Mouse (Mus musculus) right cerebral cortex, postnatal 25 days (tissue): ENCODE data around the gene Ermard.
A peak's percentile ranks its signal among the peaks of the same experiment; 100 is the strongest.

Experiments
- DNase-seq: peaks from one replicate; pipeline ENCODE4 v3.0.0; 2022

Gene Ermard

DNA sequence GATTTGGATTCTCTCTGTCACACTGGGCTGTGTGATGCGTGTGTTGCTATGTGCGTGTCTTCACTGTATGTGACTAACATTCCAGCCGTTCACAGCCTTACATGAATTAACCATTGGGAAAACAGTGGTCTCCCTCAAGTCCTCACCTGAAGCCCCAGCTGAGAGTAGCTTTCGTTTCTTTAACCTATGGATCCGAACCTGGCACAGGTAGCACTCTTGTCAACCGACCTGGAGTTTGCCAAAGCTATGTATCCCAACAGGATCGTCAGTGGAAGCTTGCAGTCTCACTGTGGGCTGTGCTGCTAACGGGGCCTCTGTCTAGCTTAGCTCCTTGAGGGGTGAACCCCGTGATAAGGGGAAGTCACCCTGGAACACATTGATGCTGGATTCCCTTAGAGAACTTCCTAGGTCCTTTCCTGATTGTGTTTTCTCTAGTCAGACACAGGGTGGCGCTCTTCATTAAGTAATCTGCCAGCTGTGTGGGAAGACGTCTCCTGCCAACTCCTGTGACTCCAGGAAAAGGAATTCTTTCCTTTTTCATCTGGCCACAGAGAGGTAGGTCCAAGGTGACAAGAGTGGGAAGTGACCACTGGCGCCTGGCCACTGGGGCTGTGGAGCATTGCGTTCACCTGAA lies 24.5 kb downstream of the Ermard start:
- peak; percentile 70 for DNase-seq

GRCm38 (mm10) chr17:15066066-15066465 lies 25.1 kb downstream of the Ermard start:
- no peak for DNase-seq

GRCm38 (mm10) chr17:15066911-15067310 lies 25.9 kb downstream of the Ermard start:
- no peak for DNase-seq

DNA sequence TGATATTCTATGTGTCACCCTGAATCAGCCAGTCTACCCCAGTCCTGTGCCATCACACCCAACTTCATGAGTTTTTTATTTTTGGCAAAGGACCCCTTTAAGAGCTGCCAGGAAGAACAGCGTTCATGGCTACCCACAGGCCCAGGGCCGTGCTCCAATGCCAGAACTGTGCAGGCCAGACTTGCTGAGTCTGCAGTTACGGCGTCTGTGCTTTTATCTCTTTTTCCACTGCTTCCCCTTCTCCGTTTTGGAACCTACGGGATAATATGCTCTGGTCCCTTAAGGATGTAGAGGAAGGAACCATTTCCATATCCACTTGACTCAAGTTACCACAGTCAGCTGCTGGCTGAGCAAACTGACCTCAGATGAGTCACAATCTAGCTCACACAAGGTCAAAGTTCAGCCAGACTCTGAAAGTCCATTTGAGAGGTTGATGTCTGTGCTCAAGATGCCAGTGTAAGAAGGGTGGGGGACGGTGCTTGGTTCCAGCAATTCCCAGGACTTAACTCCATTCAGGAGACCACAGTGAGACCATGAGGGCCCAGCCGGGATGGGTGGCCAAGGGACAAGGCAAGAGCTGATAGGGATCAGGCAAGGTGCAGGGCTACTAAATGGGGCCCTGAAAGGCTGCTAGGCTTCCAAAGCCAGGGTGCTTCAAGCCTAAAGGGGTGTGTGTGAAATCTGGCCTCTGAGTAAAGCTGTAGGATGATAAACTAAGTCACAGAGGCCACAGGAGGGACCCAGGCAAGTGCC lies 27.2 kb downstream of the Ermard start:
- no peak for DNase-seq

DNA sequence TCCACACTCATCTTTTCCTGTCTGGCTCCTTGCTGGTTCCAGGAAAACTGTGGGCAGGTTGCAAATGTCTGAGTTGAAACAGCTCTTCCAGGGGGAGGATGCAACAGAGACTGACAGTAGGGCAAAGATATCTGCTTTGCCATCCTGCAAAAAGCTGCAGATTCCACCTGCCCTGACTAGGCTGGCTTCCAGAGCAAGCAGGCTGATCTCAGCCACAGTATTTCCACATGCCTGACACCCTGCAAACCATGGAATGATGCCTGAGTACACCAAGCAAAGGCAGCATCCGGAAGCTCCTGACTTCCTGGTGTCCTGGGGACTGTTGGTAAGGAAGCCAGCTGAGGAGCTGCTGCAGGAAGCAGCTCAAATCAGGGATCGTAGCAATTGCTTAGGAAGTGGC lies 28.1 kb downstream of the Ermard start:
- no peak for DNase-seq

DNA sequence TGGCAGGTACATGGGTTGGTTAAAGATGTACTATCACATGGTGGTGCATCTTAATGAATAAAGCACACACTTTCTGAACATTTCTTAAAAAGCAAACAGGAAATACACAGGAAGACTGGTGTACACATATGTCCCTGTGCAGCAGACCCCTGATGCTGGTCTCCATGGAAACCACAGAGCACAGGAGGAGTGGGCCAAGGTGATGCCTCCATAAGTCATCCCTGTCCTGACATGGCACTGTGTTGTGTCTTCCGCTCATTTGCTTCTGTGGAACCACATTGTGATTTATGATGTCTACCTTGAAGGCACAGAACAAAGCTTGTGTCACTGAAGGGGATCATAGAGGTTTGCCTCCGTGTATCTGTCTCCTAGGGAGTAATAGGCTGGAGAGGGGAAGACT lies 31.2 kb downstream of the Ermard start:
- DNase-seq, result no peak

DNA sequence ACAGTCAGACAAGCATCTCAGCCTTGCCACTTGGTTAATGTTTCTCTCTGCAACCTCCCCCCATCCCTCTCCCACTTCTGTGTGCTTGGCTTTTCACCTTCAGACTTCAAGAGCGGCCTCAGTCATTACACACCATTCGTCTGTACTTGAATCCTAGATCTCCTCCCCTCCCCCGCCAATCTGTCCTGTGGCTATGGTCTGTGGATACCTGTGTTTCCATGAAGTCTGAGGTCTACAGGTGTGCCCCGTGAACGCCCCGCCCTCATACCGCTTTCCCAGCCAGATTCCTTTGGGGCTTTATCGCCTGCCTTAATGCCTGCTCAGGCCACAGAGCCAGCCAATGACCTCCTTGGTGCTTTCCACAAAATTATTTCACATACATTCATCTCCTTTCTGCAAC lies 34.0 kb downstream of the Ermard start:
- no peak for DNase-seq

- DNase-seq, result no peak
Observed at GRCm38 (mm10) chr17:15077536-15077935, 36.5 kb downstream of the Ermard start.

- DNase-seq, result no peak
Observed at GRCm38 (mm10) chr17:15084226-15084848, 43.3 kb downstream of the Ermard start.

DNA sequence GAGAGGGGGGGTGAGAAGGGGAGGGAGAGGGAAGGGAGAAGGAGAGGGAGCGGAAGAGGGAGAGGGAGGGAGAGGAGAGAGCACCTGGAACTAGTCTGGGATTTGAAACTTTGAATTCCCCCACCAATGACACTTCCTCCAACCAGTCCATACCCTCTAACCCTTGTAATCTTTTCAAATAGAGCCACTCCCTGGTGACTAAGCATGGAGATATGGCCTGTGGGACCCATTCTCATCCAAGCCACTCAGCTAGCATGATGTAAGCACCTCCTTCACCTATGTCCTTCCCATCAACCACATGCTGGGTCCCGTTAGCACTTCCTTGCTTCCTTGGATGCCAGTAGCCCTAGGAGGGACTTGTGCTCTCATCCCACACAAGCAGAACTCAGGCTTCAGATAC lies 44.0 kb downstream of the Ermard start:
- DNase-seq, result no peak

- DNase-seq, result no peak
Observed at GRCm38 (mm10) chr17:15088166-15088565, 47.2 kb downstream of the Ermard start.

DNA sequence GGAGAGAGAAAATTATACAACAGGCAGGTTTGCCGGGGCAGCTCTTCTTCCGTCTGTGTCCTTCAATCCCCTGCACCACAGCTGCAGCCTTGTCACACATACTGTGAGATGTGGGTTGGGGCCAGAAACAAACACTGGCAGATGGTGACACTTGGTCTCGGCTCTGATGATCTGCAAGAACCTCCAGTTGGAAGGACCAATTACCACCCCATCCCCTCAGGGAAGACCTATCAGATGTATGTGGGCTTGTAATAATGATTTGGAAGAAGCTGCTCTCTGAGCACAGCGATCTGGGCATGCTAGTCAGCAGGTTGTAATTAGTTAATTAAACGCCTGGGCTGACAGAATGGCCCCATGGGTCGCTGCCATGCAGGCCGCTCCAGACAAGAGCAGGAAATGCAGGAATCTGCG lies 47.6 kb downstream of the Ermard start:
- DNase-seq, result no peak

GRCm38 (mm10) chr17:15091739-15092138 lies 50.7 kb downstream of the Ermard start:
- DNase-seq, result no peak

DNA sequence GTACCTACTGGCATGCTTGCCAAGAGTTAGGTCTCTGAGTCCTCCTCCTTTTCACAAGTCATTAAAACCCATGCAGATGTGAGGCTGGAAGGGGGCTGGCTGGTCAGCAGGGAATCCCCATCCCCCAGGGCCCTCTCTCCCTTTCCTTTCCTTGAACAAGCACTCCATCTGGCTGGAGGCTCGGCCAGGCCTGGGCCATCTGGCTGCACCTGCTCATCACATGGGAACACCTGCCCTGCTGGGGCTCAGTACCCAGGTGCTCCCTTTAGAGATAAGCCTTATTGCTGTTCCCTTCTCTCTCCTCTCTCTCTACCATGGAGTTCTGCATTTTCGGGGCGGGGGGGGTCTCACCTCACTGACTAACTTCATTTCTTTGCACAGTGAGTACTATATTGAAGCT lies 52.5 kb downstream of the Ermard start:
- DNase-seq, result no peak

DNA sequence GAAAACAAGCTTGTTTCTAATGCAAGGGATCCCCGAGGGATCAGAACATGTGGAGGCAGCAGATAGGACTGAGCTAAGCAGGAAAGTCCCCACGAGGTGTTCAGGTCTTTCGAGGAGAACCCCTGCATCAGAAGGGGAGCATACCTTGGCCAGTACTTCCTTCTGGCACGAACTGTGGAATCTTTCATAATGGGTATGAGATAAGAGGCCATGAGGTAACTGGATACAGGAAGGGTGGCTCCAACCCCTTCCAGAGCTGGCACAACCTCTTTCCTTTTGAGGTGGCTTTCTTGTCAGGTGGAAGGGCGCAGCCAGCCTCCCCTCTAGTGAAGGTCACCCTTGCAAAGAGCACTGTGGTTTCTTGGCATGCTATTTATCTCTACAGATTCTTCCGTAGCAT lies 55.8 kb downstream of the Ermard start:
- DNase-seq, result no peak

GRCm38 (mm10) chr17:15098677-15099076 lies 57.7 kb downstream of the Ermard start:
- no peak for DNase-seq

- DNase-seq, result no peak
Observed at GRCm38 (mm10) chr17:15101355-15101754, 60.3 kb downstream of the Ermard start.

- no peak for DNase-seq
Observed at GRCm38 (mm10) chr17:15107143-15107649, 66.2 kb downstream of the Ermard start.

DNA sequence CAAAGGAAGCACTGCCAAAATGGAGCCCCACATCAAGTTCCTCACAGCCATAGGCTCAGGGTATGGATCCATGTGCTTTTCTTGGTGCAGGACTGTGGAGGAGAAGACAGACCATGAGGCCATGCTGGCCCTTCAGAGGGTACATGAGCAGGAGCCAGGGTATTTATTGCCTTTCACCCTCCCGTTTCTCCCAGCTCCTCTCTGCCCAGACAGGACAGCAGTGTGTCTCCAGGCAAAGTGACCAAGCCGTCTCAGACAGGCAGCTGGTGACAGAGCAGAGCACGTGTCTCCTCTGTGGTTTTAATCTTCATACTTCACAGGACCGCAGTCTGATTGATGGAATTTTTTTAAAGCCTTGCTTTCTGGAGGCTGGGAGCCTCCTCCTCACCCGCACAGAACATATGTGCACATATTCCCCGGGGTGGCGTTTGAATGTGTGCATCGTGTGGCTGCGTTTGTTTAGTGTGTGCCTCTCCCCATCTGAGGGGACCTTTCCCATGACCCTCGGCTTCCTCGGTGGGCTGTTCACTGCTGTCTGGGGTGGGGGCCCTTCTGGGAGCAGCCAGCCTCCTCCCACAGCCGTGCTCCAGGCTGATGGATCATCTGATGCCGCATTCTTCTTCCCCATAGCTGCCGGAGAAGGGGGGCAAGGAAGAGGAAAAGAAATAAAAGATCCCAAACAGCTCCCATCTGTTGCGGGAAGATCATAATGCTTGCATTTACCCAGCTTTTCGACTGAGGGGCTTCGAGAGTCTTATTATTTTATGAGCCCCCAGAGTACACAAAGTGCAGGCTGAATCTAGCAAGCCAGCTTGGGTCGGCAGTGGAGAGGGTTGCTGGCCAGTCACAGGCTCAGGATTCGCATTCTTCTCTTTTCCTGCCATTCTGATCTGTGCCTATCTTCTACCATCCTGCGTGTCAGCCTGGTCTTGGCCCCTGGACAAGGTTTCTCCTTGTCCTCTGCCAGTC lies 67.7 kb downstream of the Ermard start:
- DNase-seq, result peak; percentile 33

DNA sequence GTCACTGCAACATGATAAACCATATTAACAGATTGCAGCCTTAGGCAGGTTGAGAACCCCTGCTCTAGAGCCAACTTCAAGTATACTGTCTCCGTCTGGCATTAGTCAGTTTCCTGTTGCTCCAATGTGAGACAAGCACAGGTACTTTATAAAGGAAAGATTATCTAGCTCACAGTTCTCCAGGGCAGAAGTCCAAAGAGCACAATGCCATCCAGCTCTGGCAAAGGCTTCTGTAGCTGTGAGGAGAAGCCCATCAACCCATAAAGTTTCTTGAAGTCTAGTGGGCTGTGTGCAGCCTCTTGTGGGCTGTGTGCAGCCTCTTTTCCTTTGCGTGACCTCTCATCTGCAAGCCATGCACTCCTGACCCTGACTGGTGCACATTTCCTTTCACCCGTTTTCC lies 74.5 kb downstream of the Ermard start:
- no peak for DNase-seq

- no peak for DNase-seq
Observed at GRCm38 (mm10) chr17:15120096-15120495, 79.1 kb downstream of the Ermard start.

DNA sequence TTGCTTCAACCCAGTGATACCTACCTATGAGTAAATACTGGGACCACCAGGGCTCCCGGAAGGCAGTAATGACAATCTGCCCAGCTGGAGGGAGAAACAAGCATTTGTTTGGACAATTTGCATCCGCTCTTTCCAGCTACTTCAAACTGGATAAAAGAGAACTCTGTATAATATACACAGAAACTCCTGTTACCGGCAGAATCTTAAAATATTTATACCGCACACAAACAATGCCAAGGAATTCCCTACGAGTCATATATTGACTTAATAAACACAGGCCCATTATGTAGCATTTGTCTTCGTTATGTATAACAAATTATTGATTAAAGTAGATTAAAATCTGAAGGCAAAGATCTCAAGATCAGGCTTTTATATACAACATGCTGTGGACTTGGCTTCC lies 79.6 kb downstream of the Ermard start:
- DNase-seq, result no peak
